In genomic region chr19:26607156-26607536, GRCm38 (mm10) we compare ENCODE assay signal across 8 mouse cellular contexts. TPM values are rescaled to one million over a fixed set of nuclear protein-coding genes. Genes with fewer than 3 reads are reported as not detected.
DNase-seq lines count a peak whose midpoint lies in the region; ATAC-seq and TF ChIP-seq lines count a peak whose summit lies in the region.

No protein-coding gene starts in this region.

- no peak for TF ChIP-seq EP300 in liver, postnatal 0 days (IDR thresholded peaks at IDR 0.05; ENCODE audit: low read depth)

- WGBS in kidney, adult 2 months, result 1% methylated on average over 41 of the region's 56 CpGs
- under 1% methylated on average over 51 of the region's 56 CpGs for WGBS in intestine, embryonic 14.5 days
- under 1% methylated on average over 51 of the region's 56 CpGs for WGBS in liver, postnatal 0 days (ENCODE audit: insufficient replicate concordance)

- H3K9me3 ChIP-seq in intestine, embryonic 14.5 days (ENCODE audit: control insufficient read depth, low read length), result no peaks in the 10 kb centered on the region
- no peaks in the 10 kb centered on the region for H3K9me3 ChIP-seq in liver, postnatal 0 days (ENCODE audit: low read length)

- H3K36me3 ChIP-seq in kidney, adult 2 months (ENCODE audit: control insufficient read depth, insufficient read depth, low read length), result no peaks in the 10 kb centered on the region
- H3K36me3 ChIP-seq in intestine, embryonic 14.5 days (ENCODE audit: control insufficient read depth, insufficient read depth, low read length), result no peaks in the 10 kb centered on the region
- H3K36me3 ChIP-seq in liver, postnatal 0 days (replicated peaks; ENCODE audit: insufficient read depth, low read length), result no peaks in the 10 kb centered on the region

- H3K4me1 ChIP-seq in kidney, adult 2 months (ENCODE audit: control insufficient read depth, insufficient read depth, low read length), result peaks cover 3% of the 10 kb centered on the region; the same call in 1 of the 2 replicates
- H3K4me1 ChIP-seq in intestine, embryonic 14.5 days (replicated peaks; ENCODE audit: control insufficient read depth, insufficient read depth, low read length), result peaks cover 7% of the 10 kb centered on the region; the same call in 1 of the 2 replicates
- peaks cover 19% of the 10 kb centered on the region for H3K4me1 ChIP-seq in liver, postnatal 0 days (ENCODE audit: insufficient read depth)

- ATAC-seq in intestine, embryonic 14.5 days (replicated peaks; ENCODE audit: low FRiP score, low TSS enrichment, low read depth), result peak; percentile 30
- peak; percentile 28 for ATAC-seq in liver, postnatal 0 days

- no peak for TF ChIP-seq POLR2A in kidney, adult 2 months (IDR thresholded peaks at IDR 0.05; ENCODE audit: low read depth, low read length)

- peak overlapping the region; percentile 64 for H3K9ac ChIP-seq in intestine, embryonic 14.5 days (ENCODE audit: low read length)
- peak overlapping the region; percentile 70 for H3K9ac ChIP-seq in liver, postnatal 0 days (replicated peaks)

- H3K4me2 ChIP-seq in intestine, embryonic 14.5 days (ENCODE audit: low read length), result peak overlapping the region; percentile 97
- peak overlapping the region; percentile 93 for H3K4me2 ChIP-seq in liver, postnatal 0 days (ENCODE audit: low read depth, low read length)

- TF ChIP-seq CTCF in kidney, adult 2 months (conservative IDR thresholded peaks at IDR 0.05; ENCODE audit: insufficient read depth, insufficient read length, low read depth, low read length), result no peak
- no peak for TF ChIP-seq CTCF in liver, postnatal 0 days (IDR thresholded peaks at IDR 0.05; ENCODE audit: low read depth)

- no peaks in the 10 kb centered on the region for H3K27me3 ChIP-seq in kidney, adult 2 months (replicated peaks; ENCODE audit: control insufficient read depth, insufficient read depth, low read length)
- no peaks in the 10 kb centered on the region for H3K27me3 ChIP-seq in intestine, embryonic 14.5 days (replicated peaks; ENCODE audit: control insufficient read depth, insufficient read depth, low read length)
- H3K27me3 ChIP-seq in liver, postnatal 0 days (ENCODE audit: insufficient read depth, low read length), result peaks cover 3% of the 10 kb centered on the region; the same call in 1 of the 2 replicates

- intact Hi-C loops in gastrocnemius, postnatal 14 days (cut with DNase I; ENCODE audit: low total_unique reads), result no loop called here

- H3K27ac ChIP-seq in kidney, adult 2 months (ENCODE audit: insufficient read depth, low read depth, low read length), result peak overlapping the region; percentile 81
- peak overlapping the region; percentile 92 for H3K27ac ChIP-seq in intestine, embryonic 14.5 days (ENCODE audit: low read depth)
- H3K27ac ChIP-seq in liver, postnatal 0 days (ENCODE audit: low read depth), result peak overlapping the region; percentile 70

- DNase-seq in kidney, adult 2 months, result no peak
- DNase-seq in kidney, adult 18-20 months, result no peak
- peak; percentile 78 for DNase-seq in cerebellum, adult 9-10 months
- DNase-seq in gastrocnemius, postnatal 14 days, result peak; percentile 70
- DNase-seq in intestine, embryonic 14.5 days (ENCODE audit: low spot score), result peak; percentile 81
- DNase-seq in liver, postnatal 0 days, result peak; percentile 73
- peak; percentile 57 for DNase-seq in neural tube, embryonic 10.5 days (ENCODE audit: extremely low spot score, low spot score)
- DNase-seq in thymus, adult 18-20 months, result peak; percentile 69 to 72

- peak overlapping the region; percentile 93 for H3K4me3 ChIP-seq in kidney, adult 2 months (ENCODE audit: insufficient read depth, low read depth, low read length)
- peak overlapping the region; percentile 63 for H3K4me3 ChIP-seq in intestine, embryonic 14.5 days (ENCODE audit: low read depth, low read length)
- peak overlapping the region; percentile 73 for H3K4me3 ChIP-seq in liver, postnatal 0 days (ENCODE audit: low read depth, low read length)

RNA-seq across cellular contexts. Expression of gene Smarca2, which starts 2.3 kb away (rescaled TPM):
- polyA plus RNA-seq in kidney, adult 2 months (2012; rRNA removed), result 34.3 and 45.6 TPM in 2 replicates
- 10 to 100 TPM; 37.7 to 40.7 TPM for total RNA-seq in gastrocnemius, postnatal 14 days (2021)
- polyA plus RNA-seq in intestine, embryonic 14.5 days (2014; fragmentation: Nextera tagmentation; extraction: Ambion mirVana), result 47.0 and 50.0 TPM in 2 replicates
- 6.3 and 6.7 TPM in 2 replicates for polyA plus RNA-seq in liver, postnatal 0 days (2015; fragmentation: Nextera tagmentation; extraction: Ambion mirVana)

Comparison
In these comparisons a context has a peak if more than half of its experiments do, and no peak if none do; other contexts are left out.
1. DNase-seq: peak in cerebellum, adult 9-10 months (single experiment), gastrocnemius, postnatal 14 days (single experiment), intestine, embryonic 14.5 days (single experiment), liver, postnatal 0 days (single experiment), neural tube, embryonic 10.5 days (single experiment) and thymus, adult 18-20 months (2 of 2); none in kidney, adult 2 months (single experiment) and kidney, adult 18-20 months (single experiment).
2. Peak in every context shown above with its lines, with median percentiles within 50 percentile points of each other: H3K27ac ChIP-seq and H3K4me3 ChIP-seq.